Mouse (Mus musculus) right cerebral cortex, postnatal 10 days (tissue): ENCODE measurements at regions not wholly inside any gene's neighbourhood (a gene's known extent, or its start where the extent isn't known, plus 50 kb on each side); places are given as distances from the start of the nearest gene placed in this dataset.

Experiments
- DNase-seq, 2 experiments: peaks; one replicate each; pipeline ENCODE4 v3.0.0; 2021; ENCODE audit warnings: low spot score in 2 of 2

- DNase-seq = no peak
These were observed 81.3 kb downstream of the Hsd17b3 start for GRCm38 (mm10) chr13:64007688-64008087.

- no peak for DNase-seq
These were observed 86.0 kb downstream of the Hsd17b3 start for GRCm38 (mm10) chr13:64002945-64003459.

- DNase-seq = no peak
These were observed 88.7 kb downstream of the Hsd17b3 start for GRCm38 (mm10) chr13:64000303-64000702.

DNA sequence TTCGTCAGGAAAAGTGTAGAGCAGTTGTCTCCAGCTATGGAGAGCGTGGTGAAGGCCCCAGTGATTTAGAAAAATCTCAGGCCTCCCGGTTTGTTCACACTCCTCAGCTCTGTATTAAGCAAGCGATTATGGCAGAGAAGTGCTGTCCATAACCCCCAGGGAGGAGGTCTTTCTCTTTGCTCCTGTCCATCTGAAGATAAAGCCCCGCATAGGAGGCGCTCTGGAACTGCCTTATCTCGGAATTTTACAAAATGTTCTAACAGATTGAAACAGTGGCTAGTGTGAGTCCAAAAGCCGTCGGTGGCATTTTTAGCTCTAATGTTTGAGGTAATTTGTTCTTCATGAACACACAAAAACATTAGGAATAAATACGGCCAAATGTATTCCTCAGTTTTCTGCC is 90.4 kb downstream of the Hsd17b3 start:
- DNase-seq = no peak

GRCm38 (mm10) chr13:63993857-63994477 is 95.1 kb downstream of the Hsd17b3 start:
- DNase-seq = no peak

- no peak for DNase-seq
These were observed 96.0 kb downstream of the Hsd17b3 start for GRCm38 (mm10) chr13:63992989-63993388.

DNA sequence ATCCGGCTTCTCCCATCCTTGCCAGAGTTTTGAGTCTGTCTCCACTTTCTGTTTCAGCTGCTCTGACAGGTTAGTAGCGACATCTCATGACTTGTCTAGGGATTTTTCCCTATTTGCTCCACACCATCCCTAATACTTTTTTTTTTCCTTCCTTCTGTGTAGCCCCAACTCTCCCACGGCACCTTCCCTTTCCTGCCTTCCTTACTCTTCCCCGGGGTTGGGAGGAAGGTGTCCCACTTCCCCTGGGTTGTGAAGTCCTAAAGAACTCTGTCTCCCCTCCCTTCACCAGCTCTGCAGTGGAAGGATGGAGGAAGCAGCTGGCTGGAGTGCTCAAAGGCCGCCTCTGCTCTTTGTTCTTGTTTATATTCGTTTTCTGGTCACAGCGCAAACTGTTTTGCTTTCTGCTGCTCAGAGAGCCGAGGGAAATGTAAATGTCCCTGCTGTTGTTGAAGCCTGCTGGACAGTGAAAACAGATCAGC is 98.5 kb downstream of the Hsd17b3 start:
- DNase-seq = peak in 1 of 2 experiments; percentile 49

DNA sequence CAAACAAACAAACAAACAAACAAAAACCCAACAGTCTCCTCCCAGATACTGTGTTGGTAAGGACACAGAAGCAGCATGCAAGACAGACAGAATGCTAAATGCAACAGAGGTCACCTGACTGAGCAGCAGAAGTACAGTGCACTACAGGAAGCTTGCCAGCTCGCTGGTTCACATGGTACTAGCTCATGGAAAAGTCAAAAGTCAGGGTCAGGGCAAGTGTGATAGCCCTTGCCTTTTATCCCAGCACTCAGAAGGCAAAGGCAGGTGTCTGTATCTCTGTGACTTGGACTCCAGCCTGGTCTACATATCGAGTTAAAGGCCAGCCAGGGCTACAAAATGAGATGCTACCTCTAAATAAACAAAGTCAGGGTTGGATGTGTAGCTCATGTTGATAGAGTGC is 99.3 kb downstream of the Hsd17b3 start:
- DNase-seq = no peak

- DNase-seq = no peak
These were observed 100.8 kb downstream of the Hsd17b3 start for GRCm38 (mm10) chr13:63988263-63988662.

- no peak for DNase-seq
These were observed 102.3 kb downstream of the Hsd17b3 start for GRCm38 (mm10) chr13:63986681-63987080.

DNA sequence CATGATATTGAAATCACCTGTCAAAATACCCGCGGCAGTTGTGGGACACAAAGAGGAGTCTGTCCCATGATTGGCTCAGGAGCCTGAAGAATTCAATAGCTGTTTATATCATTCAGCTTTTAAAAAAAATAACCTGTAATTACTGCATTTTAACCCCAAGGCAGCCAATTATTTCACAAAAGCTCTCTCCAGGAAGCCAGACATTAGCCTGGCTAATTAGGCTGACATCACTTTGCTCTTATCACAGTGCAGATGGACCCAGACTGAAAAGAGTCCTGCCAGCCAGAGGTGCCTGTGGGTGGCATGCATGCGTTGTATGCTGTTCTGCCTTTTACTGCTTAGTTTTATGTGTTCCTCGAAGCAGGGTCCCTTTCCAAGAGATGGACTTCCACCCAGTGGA is 103.4 kb downstream of the Hsd17b3 start:
- no peak for DNase-seq

- no peak for DNase-seq
These were observed 103.9 kb downstream of the Hsd17b3 start for GRCm38 (mm10) chr13:63985086-63985485.

DNA sequence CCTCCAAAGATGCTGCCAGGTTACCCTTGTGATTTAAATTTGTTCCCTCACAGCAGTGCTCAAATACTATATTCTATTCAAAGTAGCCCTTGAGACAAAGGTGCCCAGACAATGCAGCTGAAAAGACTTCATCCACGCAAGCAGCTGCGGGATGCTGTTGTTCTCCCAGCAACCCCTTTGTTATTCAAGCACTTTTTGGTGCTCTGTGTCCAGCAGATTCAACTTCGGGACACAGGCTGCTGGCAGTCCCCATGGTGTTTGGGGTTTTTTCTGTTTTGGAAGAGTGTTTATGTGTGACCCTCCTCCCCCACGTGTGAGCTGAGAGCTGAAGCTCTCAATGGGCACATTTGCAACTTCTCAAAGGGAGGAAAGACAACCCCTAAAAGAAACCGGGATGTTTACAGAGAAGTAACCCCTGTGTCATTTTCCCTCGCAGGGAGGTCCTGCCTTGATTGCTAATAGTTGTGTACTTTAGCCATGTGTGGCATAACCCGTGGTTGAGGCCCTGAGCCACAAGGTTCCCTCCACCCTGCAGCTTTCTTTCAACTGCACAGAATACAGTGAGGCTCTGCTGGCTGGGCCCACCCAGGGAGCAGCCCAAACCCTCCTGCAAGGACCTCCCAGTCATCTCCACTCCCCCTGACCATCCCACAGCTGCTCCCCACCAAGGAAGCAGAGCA is 108.9 kb downstream of the Hsd17b3 start:
- DNase-seq = no peak

DNA sequence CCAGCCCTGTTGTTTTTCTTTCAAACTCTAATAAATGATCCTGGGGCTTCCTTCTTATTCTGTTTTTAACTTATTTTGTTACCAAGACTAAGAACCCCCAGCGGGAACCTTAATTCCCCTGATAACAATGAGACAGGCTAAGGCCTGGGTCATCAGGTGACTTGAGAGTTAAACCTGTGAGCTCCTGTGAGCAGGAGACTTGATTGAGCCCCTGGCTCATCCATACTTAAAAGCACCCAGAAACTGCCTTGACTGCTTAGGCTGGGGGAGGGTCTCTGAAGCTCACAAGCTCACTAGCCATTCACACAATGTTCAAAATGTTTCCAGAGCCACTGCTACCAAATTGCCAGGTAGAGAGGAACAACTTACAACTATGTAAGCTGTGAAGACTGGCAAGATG is 109.4 kb downstream of the Hsd17b3 start:
- DNase-seq = no peak

DNA sequence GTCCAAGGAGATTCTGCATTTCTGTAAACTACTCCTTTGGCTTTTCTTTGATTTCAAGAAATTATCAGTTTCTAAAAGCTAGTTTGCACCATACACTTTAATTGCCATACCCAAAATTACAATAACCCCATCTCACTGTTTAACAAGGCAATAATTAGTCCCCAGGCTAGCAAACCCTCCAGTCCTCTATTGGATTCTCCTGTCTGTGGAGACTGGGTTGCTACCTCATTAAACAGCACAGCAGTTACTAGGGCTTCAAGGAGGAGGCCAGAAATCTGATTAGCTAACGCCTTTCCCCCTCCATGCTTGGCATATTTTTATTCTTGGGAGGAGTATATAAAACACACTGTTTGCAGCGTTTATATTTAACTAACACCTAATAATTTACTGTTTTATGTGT is 119.1 kb downstream of the Hsd17b3 start:
- DNase-seq = no peak

DNA sequence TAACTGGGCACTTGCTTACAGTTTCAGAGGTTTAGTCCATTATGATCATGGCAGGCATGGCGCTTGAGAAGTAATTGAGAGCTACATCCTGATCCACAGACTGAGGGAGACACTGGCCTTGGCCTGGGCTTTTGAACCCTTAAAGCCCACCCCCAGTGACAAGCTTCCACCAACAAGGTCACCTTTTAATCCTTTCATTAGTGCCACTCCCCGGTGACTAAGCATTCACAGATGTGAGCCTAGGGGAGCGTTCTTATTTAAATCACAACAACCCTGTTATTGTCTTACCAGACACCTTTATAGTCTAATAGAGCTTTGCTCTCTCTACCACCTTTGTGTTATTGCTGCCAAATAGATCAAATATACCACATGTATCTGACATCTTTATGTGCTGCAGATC is 120.4 kb downstream of the Hsd17b3 start:
- no peak for DNase-seq

GRCm38 (mm10) chr13:63957098-63957497 is 131.9 kb downstream of the Hsd17b3 start:
- peak; percentile 27 to 42 for DNase-seq

DNA sequence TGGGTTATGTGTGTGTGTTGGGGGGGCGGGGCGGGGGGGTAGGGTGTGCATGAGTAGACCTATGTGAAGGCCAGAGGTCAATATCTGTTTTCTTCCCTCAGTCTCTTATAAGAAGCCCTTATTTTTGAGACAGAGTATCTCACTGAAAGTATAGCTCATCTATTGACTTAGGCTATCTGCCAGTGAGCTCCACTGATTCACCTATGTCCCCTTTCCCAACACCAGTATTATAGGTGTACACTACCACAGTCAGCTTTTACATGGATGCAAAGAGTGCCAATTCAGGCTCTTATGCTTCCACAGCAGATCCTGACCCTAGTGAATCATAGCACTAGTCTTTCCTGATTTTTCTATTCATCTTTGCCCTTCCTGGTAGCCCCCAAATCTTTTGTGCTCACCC is 134.7 kb downstream of the Hsd17b3 start:
- no peak for DNase-seq

GRCm38 (mm10) chr13:63951922-63952734 is 136.9 kb downstream of the Hsd17b3 start:
- DNase-seq = no peak

- DNase-seq = no peak
These were observed 136.1 kb downstream of the Ercc6l2 start for GRCm38 (mm10) chr13:63951136-63951535.
